Mouse (Mus musculus): ENCODE results near the gene Jph4.

GRCm38 (mm10) chr14:55077481-55078365, 39.0 kb downstream of the Jph4 start:
- TF ChIP-seq CTCF (IDR thresholded peaks at IDR 0.05; ENCODE audit: extremely low read depth, insufficient read depth, insufficient read length, insufficient replicate concordance) (no peak), POLR2A (IDR thresholded peaks at IDR 0.05; ENCODE audit: low read depth, low read length) (no peak)

Data from spleen, adult 2 months (tissue).